Mouse (Mus musculus) frontal cortex, postnatal 14 days (tissue): Measurements from ENCODE around the gene Clec12a.
"Not testable (repeated sequence)": the region's sequence is repeated elsewhere in the genome, so short reads cannot be mapped to it uniquely, and the experiment has no call there.

Experiments
- DNase-seq, 2 experiments: peaks; one replicate each; pipeline ENCODE4 v3.0.0; 2022; ENCODE audit warnings: low spot score in 2 of 2

The Clec12a gene

GRCm38 (mm10) chr6:129342391-129342790 lies at the start of gene Clec12a:
Gene Clec12a, plus strand, starts transcription at chr6:129342691.
- not testable (repeated sequence) for DNase-seq

- no peak for DNase-seq
Measured at GRCm38 (mm10) chr6:129304180-129304579, 38.3 kb upstream of the Clec12a start.

- DNase-seq = no peak
Measured at GRCm38 (mm10) chr6:129312499-129312898, 30.0 kb upstream of the Clec12a start.

GRCm38 (mm10) chr6:129314655-129315168 lies 27.8 kb upstream of the Clec12a start:
- no peak for DNase-seq

GRCm38 (mm10) chr6:129315698-129316097 lies 26.8 kb upstream of the Clec12a start:
- no peak for DNase-seq

- no peak for DNase-seq
Measured at GRCm38 (mm10) chr6:129316463-129316862, 26.0 kb upstream of the Clec12a start.

- DNase-seq = no peak
Measured at GRCm38 (mm10) chr6:129318395-129318794, 24.1 kb upstream of the Clec12a start.

- no peak for DNase-seq
Measured at GRCm38 (mm10) chr6:129319331-129319730, 23.2 kb upstream of the Clec12a start.

GRCm38 (mm10) chr6:129326016-129326415 lies 16.5 kb upstream of the Clec12a start:
- DNase-seq = no peak

GRCm38 (mm10) chr6:129326568-129327150 lies 15.8 kb upstream of the Clec12a start:
- no peak for DNase-seq

GRCm38 (mm10) chr6:129331610-129332009 lies 10.9 kb upstream of the Clec12a start, which contains the start of gene 4922502D21Rik:
Gene 4922502D21Rik, minus strand, starts transcription at chr6:129331796.
- DNase-seq = no peak

- DNase-seq = peak; percentile 32 to 44
Measured at GRCm38 (mm10) chr6:129333674-129334078, 8.8 kb upstream of the Clec12a start.

- no peak for DNase-seq
Measured at GRCm38 (mm10) chr6:129337751-129338150, 4.7 kb upstream of the Clec12a start.

- DNase-seq = no peak
Measured at GRCm38 (mm10) chr6:129344408-129344807, 1.9 kb downstream of the Clec12a start.

- DNase-seq = no peak
Measured at GRCm38 (mm10) chr6:129349524-129350352, 7.2 kb downstream of the Clec12a start.

- no peak for DNase-seq
Measured at GRCm38 (mm10) chr6:129351091-129351490, 8.6 kb downstream of the Clec12a start.

- no peak for DNase-seq
Measured at GRCm38 (mm10) chr6:129355774-129356173, 13.3 kb downstream of the Clec12a start.

GRCm38 (mm10) chr6:129356430-129356829 lies 13.9 kb downstream of the Clec12a start:
- DNase-seq = no peak

GRCm38 (mm10) chr6:129359515-129359914 lies 17.0 kb downstream of the Clec12a start:
- DNase-seq = no peak

GRCm38 (mm10) chr6:129363942-129364341 lies 21.5 kb downstream of the Clec12a start:
- DNase-seq = no peak

GRCm38 (mm10) chr6:129365959-129366359 lies 23.5 kb downstream of the Clec12a start:
- no peak for DNase-seq

- DNase-seq = no peak
Measured at GRCm38 (mm10) chr6:129369374-129370132, 27.1 kb downstream of the Clec12a start.
